Mouse (Mus musculus): ENCODE results near the gene Hist1h4j. TPM values are rescaled to one million over a fixed set of nuclear protein-coding genes. Genes with fewer than 3 reads are reported as not detected.

Hist1h4j gene
- total RNA-seq, 2 experiments from 2014 or later, result 84.6 to 87.5 TPM

DNA sequence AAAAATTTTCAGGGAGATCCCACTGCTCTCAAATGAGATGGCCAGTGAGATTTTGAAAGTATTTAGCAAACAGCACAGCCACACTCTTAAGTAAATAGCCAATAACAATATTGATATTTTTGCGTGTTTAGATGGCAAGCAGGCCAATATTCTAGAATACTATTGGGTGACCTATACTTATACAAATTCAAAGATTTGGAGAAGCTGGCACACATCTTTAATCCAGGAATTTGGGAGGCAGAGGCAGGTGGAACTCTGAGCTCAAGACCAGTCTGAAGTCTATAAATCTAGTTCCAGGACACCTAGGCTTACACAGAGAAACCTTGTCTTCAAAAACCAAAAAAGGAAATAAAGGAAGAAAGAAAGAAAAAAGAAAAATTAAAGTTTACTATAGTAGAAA, 46.8 kb downstream of the Hist1h4j start:
- DNase-seq, result no peak

GRCm38 (mm10) chr13:21782361-21783254, 47.7 kb downstream of the Hist1h4j start:
- peak; percentile 11 for DNase-seq

- DNase-seq, result peak; percentile 55
These were observed 48.4 kb downstream of the Hist1h4j start, which contains the start of gene Hist1h3i for GRCm38 (mm10) chr13:21783255-21783617. Hist1h3i (minus strand) TSS chr13:21783370.

GRCm38 (mm10) chr13:21783734-21784161, 48.9 kb downstream of the Hist1h4j start:
- peak; percentile 23 for DNase-seq

DNA sequence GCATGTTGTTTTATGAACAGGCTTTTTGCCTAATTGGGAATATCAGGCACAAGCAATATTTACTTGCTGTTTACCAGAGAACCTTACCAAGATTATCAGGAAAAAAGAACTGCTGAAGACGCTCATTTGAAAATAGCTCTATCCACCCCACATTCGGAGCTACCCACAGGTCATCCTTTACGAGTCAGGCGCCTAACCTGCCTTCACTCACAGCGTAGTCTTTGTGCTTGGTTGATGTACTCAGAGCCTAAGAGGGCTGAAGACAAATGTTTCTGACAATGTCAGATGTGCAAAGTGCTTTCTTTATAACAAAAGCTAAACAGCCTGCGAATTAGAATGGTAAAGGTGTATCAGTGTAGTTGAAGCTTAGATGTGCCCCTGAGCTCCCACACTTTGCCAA, 49.4 kb downstream of the Hist1h4j start:
- DNase-seq, result no peak

Small RNAs within 50 kb of the gene (microRNA-seq; reads per million reads assigned to microRNA genes)
- gene Gm44357 (0 reads per million in 2 experiments), gene Gm44367 (0 reads per million in 2 experiments), gene Gm44454 (0 reads per million in 2 experiments)

Other genes starting within 250 kb of the Hist1h4j start
- 10 to 100 TPM; 21.1 to 21.9 TPM for gene AK157302, start 239.8 kb upstream of the Hist1h4j start, total RNA-seq (2021)
- gene Gm11273, start 233.6 kb upstream of the Hist1h4j start, total RNA-seq (2021), result 100 to 1,000 TPM; 183 to 189 TPM
- gene Zkscan8, start 203.9 kb upstream of the Hist1h4j start, total RNA-seq (2021), result 10 to 100 TPM; 15.1 to 16.5 TPM
- gene Olfr1366, start 192.3 kb upstream of the Hist1h4j start, total RNA-seq (2021), result not detected
- not detected for gene Olfr1535, start 175.2 kb upstream of the Hist1h4j start, total RNA-seq (2021)
- not detected for gene Olfr1364, start 153.3 kb upstream of the Hist1h4j start, total RNA-seq (2021)
- not detected for gene Olfr1362, start 121.0 kb upstream of the Hist1h4j start, total RNA-seq (2021)
- gene Olfr11, start 92.5 kb upstream of the Hist1h4j start, total RNA-seq (2021), result not detected
- not detected for gene Olfr1361, start 71.7 kb upstream of the Hist1h4j start, total RNA-seq (2021)
- not detected for gene Olfr1360, start 57.7 kb upstream of the Hist1h4j start, total RNA-seq (2021)
- gene Olfr1359, start 37.0 kb upstream of the Hist1h4j start, total RNA-seq (2021), result not detected
- gene Hist1h2bl, start 18.9 kb upstream of the Hist1h4j start, total RNA-seq (2021), result 100 to 1,000 TPM; 413 to 441 TPM
- gene Hist1h2ai, start 18.6 kb upstream of the Hist1h4j start, total RNA-seq (2021), result 100 to 1,000 TPM; 376 to 467 TPM
- 100 to 1,000 TPM; 719 to 727 TPM for gene Hist1h3h, start 17.4 kb upstream of the Hist1h4j start, total RNA-seq (2021)
- 100 to 1,000 TPM; 135 to 139 TPM for gene Hist1h2bm, start 13.0 kb upstream of the Hist1h4j start, total RNA-seq (2021)
- gene Hist1h4k, start 15.4 kb downstream of the Hist1h4j start, total RNA-seq (2021), result 1,000 to 10,000 TPM in 1 of 2 experiments, 100 to 1,000 TPM in 1; 995 to 1,039 TPM
- 100 to 1,000 TPM; 186 to 191 TPM for gene Hist1h2ak, start 18.8 kb downstream of the Hist1h4j start, total RNA-seq (2021)
- gene Hist1h2bn, start 19.1 kb downstream of the Hist1h4j start, total RNA-seq (2021), result 100 to 1,000 TPM; 295 to 300 TPM
- 100 to 1,000 TPM; 295 to 307 TPM for gene Hist1h1b, start 45.6 kb downstream of the Hist1h4j start, total RNA-seq (2021)
- gene Hist1h3i, start 48.3 kb downstream of the Hist1h4j start, total RNA-seq (2021), result 100 to 1,000 TPM; 504 to 518 TPM
- 100 to 1,000 TPM in 1 of 2 experiments, 10 to 100 TPM in 1; 94.5 to 114 TPM for gene Hist1h2an, start 52.2 kb downstream of the Hist1h4j start, total RNA-seq (2021)
- 100 to 1,000 TPM; 213 to 224 TPM for gene Hist1h2bp, start 52.4 kb downstream of the Hist1h4j start, total RNA-seq (2021)
- gene Hist1h2bq, start 75.1 kb downstream of the Hist1h4j start, total RNA-seq (2021), result 100 to 1,000 TPM; 420 to 457 TPM
- gene Hist1h2ao, start 75.4 kb downstream of the Hist1h4j start, total RNA-seq (2021), result not detected
- gene Hist1h4m, start 76.7 kb downstream of the Hist1h4j start, total RNA-seq (2021), result 100 to 1,000 TPM; 679 to 704 TPM
- 10 to 100 TPM; 54.0 to 56.5 TPM for gene Hist1h4n, start 97.1 kb downstream of the Hist1h4j start, total RNA-seq (2021)
- gene Hist1h2ap, start 98.4 kb downstream of the Hist1h4j start, total RNA-seq (2021), result 100 to 1,000 TPM; 717 to 739 TPM
- 100 to 1,000 TPM; 420 to 457 TPM for gene Hist1h2br, start 98.7 kb downstream of the Hist1h4j start, total RNA-seq (2021)
- gene Zfp184, start 210.0 kb downstream of the Hist1h4j start, total RNA-seq (2021), result 1 to 10 TPM; 3.9 TPM
- not detected for gene Pom121l2, start 246.1 kb downstream of the Hist1h4j start, total RNA-seq (2021)

Data from heart, postnatal 4 days (tissue).